Mouse (Mus musculus) retina, postnatal 7 days (tissue): Measurements from ENCODE around the gene Col25a1.

ENCODE experiments used
- DNase-seq: peaks from one replicate; pipeline ENCODE4 v3.0.0-alpha.2; 2012; ENCODE audit warnings: low read depth, low spot score

Col25a1 gene

DNA sequence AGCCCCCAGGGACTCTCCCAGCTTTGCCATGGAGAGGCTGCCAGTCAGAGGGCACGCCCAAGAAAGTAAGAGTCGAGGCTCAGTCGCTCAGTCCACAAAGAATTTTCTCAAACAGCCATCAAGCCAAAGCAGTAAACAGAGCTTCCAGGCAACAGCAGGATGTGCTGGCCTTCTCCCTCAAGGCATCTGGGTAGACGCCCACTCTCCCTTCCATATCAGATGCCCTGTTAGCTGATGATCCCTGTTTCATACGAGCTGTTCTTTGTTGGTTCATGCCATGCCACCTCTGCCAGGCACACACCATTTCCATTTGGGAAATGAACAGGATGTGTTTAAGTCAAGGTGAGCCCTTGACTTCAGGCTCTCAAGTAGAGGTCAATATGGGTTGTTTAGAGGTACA, 334.1 kb downstream of the Col25a1 start:
- no peak for DNase-seq

DNA sequence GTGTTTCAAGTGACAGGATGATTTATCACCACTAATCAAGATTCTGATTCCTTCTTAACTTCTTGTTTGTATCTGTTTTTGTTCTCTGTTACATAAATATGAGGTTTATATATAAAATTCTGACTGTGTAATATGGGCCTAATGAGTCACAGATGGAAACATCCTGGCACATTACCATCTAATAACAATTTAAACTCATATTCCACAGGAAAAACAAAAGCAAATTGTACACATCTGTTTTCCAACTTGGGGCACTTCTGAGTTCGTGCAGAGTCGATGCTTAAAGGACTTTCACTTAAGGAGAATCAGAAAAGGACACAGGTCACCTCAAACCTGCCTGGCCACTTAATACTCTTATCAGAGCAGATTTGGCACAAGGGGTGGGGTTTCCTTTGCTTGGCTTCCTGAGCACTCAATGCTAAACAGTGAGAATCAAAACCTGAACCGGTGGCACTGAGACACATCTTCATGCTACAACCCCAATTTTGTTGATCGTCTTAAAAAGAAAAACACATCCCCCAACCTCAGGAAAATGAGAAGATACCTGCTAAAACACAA, 342.0 kb downstream of the Col25a1 start:
- DNase-seq, result no peak

DNA sequence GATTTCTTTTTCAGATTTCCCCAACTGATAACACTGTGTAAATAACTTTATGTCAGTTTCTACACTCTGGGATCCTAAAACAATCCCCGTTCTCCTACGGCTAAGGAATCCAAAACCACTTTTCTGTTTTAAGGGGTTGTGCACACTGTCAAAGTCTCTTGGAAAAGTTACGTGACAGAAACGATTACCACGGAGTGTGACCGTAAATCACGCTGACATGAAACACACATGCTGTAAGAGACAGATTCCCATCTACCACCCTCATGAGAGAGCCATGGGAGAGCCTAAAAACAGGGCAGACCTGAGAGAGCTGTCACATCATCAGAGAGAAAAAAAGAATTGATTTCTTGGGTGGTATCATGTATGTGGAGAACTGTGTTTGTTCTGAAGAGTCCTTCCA, 342.7 kb downstream of the Col25a1 start:
- DNase-seq, result no peak

DNA sequence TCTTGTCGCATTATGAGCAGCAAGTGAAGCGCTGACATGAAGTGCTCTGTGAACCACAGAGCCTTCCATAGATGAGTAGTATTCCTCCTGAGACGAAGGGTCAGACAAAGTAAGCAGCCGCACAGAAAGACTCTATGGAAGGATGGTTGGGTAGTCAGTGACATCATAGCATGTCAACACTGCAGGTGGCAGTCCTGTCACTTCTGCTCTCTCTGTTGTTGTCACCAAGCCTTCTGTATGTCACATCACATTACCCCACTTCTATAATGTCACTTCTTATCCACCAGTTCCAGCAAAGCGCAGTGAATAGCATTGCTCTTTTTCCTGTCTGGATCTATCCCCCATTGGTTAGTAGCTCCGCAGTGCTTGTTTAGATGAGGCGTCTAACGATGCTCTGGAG, 351.2 kb downstream of the Col25a1 start:
- no peak for DNase-seq

DNA sequence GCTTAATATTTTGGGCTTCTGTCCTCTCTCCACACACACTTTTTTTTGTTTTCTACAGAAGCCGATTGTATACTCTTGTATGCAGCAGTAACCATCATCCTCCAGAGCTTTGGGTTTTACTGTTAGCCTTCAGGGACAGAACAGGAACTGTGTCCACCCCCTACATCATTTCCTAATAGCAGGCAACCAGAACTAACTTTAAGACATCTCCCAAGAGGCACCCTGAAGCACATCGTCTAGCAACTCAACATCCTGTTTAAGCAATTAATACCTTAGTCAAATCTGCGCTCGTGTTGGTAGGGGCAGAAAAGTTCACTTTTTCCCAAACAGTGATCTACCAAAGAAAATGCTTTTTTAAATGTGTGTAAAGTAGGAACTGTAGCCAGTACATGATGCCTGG, 357.5 kb downstream of the Col25a1 start:
- no peak for DNase-seq

DNA sequence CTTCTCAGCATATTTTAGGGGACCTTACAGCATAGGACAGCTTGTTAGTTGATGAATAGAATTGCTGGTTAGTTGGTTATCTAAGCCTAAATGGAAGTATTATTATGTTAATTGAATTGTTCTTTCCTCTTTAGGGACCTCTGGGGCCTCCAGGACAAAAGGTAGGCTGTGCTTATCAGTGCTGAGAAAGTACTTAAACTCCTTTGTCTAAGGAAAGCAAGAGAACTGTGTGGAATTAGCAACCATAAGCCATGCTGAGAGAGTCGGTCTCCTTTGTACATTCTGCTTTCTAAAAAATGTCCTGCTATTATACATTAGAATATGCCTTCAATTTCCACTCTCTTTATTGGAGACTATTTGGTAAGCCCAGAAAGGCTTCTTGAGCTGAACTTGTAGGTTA, 362.9 kb downstream of the Col25a1 start:
- no peak for DNase-seq

DNA sequence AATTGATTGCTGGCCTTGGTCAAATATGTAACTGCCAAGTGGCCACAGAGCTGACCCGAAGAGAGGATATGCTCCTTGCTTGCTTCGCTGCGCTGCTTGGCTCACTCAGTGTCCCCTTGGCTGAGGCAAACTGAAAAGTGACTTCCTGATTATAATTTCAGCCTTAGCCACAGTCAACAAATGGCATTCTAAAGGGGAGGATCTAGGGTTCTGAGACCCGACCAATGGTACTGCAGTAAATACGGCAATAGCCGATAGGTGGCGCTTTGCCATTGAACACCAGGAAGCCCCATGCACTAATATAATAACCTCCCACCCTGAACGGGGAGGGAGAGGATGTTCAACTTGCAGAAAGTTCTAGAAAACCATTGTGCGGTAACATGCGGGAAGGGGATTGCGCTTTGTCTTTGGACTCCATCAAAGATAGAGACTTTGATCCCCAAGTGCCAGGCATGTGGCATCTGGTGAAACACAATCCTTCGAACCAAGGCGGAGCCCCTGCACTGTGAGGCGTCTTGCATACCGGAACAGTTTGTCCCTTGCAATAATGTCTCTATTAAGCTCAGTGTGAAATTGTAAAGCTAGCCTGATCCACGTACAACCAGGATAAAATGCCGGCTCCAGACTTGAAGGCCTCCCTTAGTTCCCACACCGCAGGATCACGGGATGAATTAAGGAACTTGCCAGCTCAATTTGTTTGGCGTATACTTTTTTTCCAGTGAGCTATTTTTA, 363.5 kb downstream of the Col25a1 start:
- no peak for DNase-seq

DNA sequence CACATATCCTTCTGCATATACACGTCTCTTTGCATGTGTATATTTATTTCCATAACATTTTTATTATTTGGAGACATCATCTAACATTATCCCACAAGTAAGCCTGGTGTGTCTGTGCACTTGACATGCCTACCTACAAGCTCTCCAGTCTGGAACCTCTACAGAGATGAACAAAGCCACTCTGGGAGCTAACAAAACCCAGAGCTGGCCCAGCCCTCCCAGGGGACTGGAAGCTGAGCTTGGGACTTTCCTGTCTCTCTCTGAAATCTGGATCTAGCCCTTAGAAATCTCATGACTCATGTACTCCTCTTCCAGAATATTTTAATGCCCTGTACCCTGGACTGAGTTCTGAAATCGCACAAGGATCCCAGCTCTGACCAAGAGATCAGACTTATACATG, 365.7 kb downstream of the Col25a1 start:
- no peak for DNase-seq

DNA sequence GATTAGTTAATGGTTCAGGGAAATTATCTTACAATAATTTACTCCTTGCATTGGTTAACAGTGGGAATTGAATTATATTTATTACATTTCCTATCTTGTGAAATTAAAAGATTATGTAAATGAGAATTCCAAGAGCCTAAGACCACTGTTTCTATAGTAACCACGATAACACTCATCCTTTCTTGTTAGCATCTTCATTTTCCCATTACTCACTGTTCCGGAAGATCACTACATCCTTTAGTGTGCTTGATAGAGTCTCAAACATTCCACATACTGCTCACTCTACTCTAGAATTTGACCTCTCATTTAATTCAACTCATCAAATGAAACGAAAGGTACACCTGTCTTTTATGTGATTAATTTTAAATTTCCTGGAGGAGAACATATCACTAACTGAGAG, 370.4 kb downstream of the Col25a1 start:
- no peak for DNase-seq

DNA sequence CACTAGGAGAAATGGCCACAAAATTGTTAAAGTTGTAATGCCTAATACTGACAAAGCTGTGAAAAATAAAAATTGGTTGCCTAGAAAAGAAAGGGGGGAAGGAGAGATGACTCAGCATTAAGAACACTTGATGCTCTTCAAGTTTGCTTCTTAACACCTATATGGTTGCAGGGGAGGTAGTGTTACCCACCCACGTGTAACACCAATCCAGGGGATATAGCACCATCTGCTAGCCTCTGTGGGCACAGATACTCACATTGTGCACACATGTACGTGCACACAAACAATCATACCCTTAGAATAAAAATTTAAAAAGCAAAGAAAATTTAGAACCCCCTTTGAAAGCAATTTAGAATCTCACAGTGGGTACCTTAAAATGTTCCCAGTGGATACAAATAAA, 377.0 kb downstream of the Col25a1 start:
- no peak for DNase-seq

DNA sequence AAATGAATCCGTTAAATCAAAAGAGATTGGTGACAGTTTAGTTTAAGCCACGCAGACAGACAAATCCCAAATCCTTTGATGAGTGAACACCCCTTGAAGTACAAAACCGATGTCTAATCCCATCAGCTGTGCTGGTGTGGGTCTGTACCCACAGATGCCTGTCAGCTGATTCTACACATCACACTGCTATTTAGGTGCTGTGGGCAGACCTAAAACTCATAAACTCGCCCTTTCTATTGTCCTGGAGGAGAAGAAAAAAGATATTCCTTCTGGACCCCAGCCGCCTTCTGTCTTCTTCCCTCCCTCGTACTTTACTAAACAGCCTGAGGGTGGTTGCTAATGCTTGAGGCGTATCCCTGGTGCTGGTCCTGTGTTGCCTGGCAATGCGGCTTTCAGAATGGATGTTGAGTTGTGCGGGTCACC, 387.2 kb downstream of the Col25a1 start:
- no peak for DNase-seq

DNA sequence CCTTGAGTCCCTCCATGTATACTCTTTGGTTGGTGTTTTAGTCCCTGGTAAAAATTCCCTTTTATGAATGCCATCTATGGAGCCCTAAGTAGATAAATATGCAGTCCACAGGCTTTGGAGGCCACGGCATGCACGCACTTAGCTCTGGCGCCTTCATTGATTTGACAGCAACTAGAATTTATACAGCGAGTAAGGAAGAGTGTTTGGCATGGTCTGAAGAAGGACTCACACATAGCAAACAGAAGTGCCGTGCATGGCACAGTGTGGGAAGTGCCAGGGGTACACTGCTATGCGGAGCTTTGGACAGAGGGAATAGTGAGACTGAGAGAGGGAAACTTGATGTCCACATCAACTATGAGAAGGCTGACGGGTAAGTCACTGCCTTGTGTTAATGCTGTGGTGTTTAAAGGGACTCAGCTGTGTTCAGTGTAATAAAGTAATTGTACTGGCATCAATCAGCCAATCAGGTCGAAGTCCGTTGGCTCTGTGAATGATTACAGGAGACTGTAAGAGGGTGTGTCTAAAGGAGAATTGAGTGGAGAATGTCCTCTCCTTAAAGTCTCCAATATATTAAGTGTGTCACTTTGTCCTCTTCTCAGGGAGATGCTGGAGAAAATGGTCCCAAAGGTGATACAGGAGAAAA, 390.7 kb downstream of the Col25a1 start:
- DNase-seq, result no peak

DNA sequence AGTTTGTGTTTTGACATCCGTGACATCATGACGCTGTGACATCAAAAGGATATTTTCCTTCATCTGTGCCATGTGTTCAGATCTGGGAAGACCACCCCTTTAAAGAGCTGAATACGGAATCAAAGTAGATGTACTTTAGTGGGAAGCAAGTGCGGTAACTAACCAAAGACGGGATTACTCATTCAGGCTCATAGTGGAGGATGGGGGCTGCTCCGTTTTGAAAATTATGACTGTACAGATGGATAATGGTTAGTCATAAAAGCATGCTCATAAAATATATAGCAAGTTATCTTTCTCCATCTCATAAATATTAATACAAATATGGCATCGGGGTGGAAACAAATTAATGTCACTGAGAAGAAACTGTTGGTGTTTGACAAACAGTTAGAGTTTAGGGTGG, 391.7 kb downstream of the Col25a1 start:
- DNase-seq, result no peak

DNA sequence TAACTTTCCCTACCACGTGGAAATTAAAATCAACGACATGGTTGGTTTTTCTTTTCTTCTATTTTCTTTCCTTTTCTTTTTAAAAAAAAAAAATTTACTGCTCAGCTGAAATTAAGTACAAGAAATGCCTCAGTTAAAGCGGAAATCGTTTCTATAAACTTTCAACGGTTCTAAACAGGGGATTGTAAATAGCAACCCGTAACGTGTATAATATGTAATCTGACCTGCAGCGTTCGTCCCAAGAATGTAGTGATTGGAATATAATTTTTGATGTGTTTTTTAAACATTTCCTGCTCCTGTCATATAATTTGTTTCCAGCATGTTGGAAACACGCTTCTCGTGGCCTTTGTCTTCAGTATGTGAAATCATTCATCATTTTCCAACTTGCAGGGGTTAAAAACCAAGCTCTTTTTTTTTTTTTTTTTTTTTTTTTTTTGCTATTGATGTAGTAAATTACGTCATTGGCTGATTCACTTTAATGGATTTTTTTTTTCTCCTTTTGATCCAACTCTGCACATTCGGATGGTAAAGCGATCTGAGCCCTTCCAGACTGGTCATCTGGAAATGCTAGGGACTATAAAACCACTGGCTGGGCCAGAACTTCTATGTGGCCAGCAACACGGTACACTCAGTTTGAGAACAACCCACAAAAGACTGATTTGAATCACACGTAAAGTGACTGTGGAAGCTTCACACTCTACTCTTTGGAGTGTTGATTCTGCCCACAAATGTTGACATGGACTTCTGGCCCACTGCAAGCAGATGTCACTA, 393.3 kb downstream of the Col25a1 start:
- DNase-seq, result no peak

DNA sequence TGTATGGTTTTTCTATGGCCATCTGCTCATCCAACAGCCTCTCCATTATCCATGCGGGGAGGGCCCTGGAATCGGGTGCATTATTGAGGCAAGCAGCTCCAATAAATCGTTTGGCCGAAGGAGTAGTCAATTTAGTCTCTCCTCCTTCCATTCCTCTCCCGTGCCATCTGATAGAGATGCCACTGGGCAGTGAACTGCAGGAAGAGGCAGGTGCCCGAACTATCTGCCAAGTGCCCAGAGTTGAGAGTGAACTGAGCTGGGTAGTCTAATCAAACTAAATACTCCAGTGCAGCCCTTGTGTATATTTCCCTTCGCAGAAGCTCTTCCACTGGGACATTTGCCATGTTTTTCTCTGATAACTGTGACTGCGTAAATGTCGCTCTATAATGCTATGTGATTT, 403.7 kb downstream of the Col25a1 start:
- DNase-seq, result no peak

DNA sequence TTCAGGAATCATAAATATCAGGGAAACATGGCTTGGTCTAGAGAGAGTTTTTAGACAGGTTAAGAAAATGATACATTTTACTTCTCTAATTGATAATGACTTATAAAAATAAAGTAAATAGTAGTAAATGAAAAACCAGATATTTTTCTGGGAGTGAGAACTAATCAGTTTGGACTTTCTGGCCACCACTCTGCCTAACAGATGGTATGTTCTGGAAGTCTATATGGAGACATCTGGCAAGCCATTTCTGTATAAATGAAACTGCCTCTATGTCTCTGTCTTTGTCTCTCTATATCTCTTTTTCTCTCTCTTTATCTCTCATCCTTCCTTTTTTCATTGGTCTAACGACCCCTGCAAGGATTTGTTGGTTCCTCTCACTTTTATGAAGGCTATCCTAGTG, 410.2 kb downstream of the Col25a1 start:
- DNase-seq, result no peak

DNA sequence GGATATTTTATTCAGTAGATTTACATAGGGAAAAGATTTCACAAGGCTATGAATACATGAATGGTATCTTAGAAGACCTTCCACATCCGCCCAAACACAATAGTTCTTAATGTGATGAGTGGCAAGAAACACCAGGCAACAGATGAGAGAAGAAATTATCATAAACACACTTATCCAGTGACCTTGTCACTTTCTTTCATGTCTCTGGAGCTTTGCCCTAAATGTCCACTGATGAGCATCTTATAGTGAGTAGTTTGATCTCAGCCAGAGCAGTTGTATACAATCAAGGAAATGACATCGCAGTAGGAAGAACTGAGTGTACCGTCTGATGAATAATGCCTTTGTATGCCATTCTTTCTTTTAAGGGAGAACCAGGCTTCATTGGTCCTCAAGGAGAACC, 414.7 kb downstream of the Col25a1 start:
- no peak for DNase-seq

DNA sequence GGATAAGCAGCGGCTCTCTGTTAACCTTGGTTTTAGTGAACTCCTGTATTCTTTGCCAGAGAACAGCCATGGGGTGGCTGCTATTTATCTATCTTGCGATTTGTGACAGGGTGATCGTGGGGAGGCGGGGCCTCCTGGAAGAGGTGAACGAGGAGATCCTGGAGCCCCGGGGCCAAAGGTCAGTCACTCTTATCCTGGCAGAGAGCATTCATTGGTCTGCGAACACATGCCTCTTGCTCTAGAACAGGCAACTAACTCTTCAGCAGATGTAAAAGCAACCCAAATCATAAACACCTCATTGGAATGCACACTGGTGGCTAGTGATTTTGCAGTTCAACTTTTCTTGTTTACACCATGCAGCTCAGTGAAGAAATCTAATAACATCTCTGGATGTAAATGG, 417.8 kb downstream of the Col25a1 start:
- DNase-seq, result no peak

DNA sequence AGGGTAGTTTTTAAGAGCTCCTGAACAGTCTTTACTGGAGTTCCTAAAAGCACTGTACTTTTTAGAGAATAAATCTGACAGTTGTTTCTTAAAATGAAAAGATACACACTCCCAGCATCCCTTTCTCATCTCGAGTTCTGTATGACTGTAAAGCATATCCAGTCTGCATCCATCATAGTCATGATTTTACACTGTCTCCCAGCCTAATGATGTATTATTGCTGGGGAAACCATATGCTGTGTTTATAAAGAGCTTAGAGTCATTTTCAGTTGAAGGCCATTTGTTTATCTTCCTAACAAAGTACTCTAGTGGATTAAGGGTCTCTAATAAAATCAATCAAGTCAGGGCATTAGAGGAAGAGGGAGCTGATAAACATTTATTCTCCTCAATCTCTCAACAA, 425.0 kb downstream of the Col25a1 start:
- DNase-seq, result no peak

DNA sequence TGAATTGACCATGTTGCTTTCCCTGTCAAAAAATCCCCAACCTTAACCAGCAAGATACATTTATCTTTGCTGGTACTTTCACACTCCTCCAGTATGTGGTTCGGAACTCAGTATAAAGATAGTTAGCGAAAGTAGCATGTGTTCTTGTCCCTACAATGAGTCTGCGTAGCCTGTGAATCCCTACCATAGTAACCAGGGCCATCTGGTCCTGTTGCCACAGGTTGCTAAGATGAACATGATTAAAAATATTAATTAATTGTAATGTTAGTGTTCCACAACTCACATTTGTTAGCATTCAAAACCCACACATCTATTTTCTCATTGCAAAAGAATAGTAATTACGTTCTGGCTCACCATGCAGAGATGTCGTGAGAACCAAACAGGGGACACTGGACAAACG, 434.3 kb downstream of the Col25a1 start:
- no peak for DNase-seq

DNA sequence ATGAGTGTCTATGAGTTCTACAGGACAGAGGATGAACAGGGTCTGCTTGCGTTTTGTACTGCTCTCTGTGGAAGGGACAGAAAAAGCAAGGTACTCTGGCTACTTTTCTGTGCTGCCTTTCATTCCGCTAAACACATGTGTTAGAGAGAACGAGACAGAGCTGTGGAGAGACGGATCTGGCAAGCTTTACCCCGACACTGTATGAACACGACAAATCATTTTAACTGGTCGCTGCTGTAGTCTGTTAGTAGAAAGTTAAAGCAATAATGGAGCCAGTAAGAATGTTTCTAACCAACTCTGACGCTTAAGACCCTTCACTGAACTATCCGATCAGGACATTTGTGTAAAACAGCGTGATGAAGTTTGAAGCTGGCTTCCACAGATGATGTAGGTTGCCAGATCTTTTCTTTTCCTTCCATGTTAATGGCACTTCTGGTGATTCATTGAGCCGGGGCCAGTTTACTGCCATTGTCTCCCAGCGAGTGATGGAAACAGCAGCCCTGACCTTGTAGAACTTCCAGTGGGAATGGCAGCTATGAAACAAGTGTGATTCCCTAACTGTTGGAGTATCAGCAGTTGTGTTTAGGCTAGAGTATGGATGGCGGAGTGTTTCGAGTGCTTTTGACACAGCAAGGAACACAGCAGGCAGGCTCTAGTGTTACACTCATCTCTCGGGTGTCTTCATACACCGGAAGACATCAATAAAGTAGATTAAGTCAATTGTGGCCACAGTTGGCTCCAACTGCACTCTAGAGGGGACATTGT, 437.2 kb downstream of the Col25a1 start:
- no peak for DNase-seq

DNA sequence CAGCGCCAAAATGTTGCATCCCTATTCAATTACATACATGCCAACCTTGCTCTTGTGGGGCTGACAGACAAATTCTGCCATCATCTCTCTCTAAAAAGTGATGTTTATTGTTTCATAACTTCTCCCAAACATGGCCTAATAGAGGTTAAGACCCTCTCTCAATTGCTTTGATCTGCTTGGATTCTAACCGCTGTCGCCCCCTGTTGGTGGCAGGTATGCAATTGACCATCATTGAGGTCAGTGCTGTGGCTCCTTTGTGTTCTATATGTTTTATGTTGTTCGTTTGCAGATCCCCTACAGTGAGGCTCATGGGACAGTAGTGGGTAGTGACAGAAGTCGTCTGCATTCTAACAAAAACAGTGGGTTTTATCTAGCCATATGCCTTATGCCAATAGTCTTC, 441.9 kb downstream of the Col25a1 start:
- no peak for DNase-seq
